Mouse (Mus musculus): ENCODE data around the gene Serpinb13. TPM values are rescaled to one million over a fixed set of nuclear protein-coding genes. Genes with fewer than 3 reads are reported as not detected.

Gene Serpinb13
- not detected in 2 replicates for polyA plus RNA-seq (2014; fragmentation: Nextera tagmentation; extraction: Ambion mirVana)

GRCm38 (mm10) chr1:106980684-106981083, at the start of gene Serpinb13:
Gene Serpinb13, plus strand, starts transcription at chr1:106980984.
- Histone ChIP-seq H3K9me3 (ENCODE audit: control insufficient read depth, low read length) (no peaks in the 10 kb centered on the region), H3K36me3 (replicated peaks; ENCODE audit: control insufficient read depth, insufficient read depth) (no peaks in the 10 kb centered on the region), H3K27me3 (ENCODE audit: control insufficient read depth, insufficient read depth, low read length) (no peaks in the 10 kb centered on the region), H3K4me3 (replicated peaks; ENCODE audit: low read length) (no peak within 1 kb of the TSS), H3K9ac (no peak within 1 kb of the TSS), H3K27ac (no peak within 1 kb of the TSS), H3K4me1 (replicated peaks; ENCODE audit: control insufficient read depth, insufficient read depth, low read length) (no peaks in the 10 kb centered on the region), H3K4me2 (replicated peaks) (no peak within 1 kb of the TSS)
- DNase-seq (ENCODE audit: low spot score) = no peak
- no peak for ATAC-seq (ENCODE audit: low FRiP score)

- no peaks in the 10 kb centered on the region for H3K27me3 ChIP-seq (ENCODE audit: control insufficient read depth, insufficient read depth, low read length)
- H3K4me1 ChIP-seq (replicated peaks; ENCODE audit: control insufficient read depth, insufficient read depth, low read length) = no peaks in the 10 kb centered on the region
- H3K9ac ChIP-seq = no peak overlapping the region
- DNase-seq (ENCODE audit: low spot score) = no peak
- H3K27ac ChIP-seq = no peak overlapping the region
- H3K4me3 ChIP-seq (replicated peaks; ENCODE audit: low read length) = no peak overlapping the region
- H3K9me3 ChIP-seq (ENCODE audit: control insufficient read depth, low read length) = no peaks in the 10 kb centered on the region
- H3K4me2 ChIP-seq (replicated peaks) = no peak overlapping the region
- no peaks in the 10 kb centered on the region for H3K36me3 ChIP-seq (replicated peaks; ENCODE audit: control insufficient read depth, insufficient read depth)
- ATAC-seq (ENCODE audit: low FRiP score) = no peak
- 89% methylated on average over 4 of the region's 4 CpGs for WGBS
These were observed 48.8 kb upstream of the Serpinb13 start for GRCm38 (mm10) chr1:106931954-106932353.

GRCm38 (mm10) chr1:106933658-106934057, 47.1 kb upstream of the Serpinb13 start:
- Histone ChIP-seq H3K27me3 (ENCODE audit: control insufficient read depth, insufficient read depth, low read length) (no peaks in the 10 kb centered on the region), H3K4me2 (replicated peaks) (no peak overlapping the region), H3K9me3 (ENCODE audit: control insufficient read depth, low read length) (no peaks in the 10 kb centered on the region), H3K9ac (no peak overlapping the region), H3K36me3 (replicated peaks; ENCODE audit: control insufficient read depth, insufficient read depth) (no peaks in the 10 kb centered on the region), H3K4me1 (replicated peaks; ENCODE audit: control insufficient read depth, insufficient read depth, low read length) (no peaks in the 10 kb centered on the region), H3K27ac (no peak overlapping the region), H3K4me3 (replicated peaks; ENCODE audit: low read length) (no peak overlapping the region)
- ATAC-seq (ENCODE audit: low FRiP score) (no peak), DNase-seq (ENCODE audit: low spot score) (no peak)

- no peaks in the 10 kb centered on the region for H3K9me3 ChIP-seq (ENCODE audit: control insufficient read depth, low read length)
- no peak within 1 kb of the TSS for H3K4me3 ChIP-seq (replicated peaks; ENCODE audit: low read length)
- no peak for ATAC-seq (ENCODE audit: low FRiP score)
- H3K9ac ChIP-seq = no peak within 1 kb of the TSS
- H3K4me2 ChIP-seq (replicated peaks) = no peak within 1 kb of the TSS
- H3K4me1 ChIP-seq (replicated peaks; ENCODE audit: control insufficient read depth, insufficient read depth, low read length) = no peaks in the 10 kb centered on the region
- WGBS = 85% methylated on average over 6 of the region's 6 CpGs
- no peaks in the 10 kb centered on the region for H3K36me3 ChIP-seq (replicated peaks; ENCODE audit: control insufficient read depth, insufficient read depth)
- H3K27me3 ChIP-seq (ENCODE audit: control insufficient read depth, insufficient read depth, low read length) = no peaks in the 10 kb centered on the region
- H3K27ac ChIP-seq = no peak within 1 kb of the TSS
- DNase-seq (ENCODE audit: low spot score) = no peak
These were observed 46.5 kb upstream of the Serpinb13 start, which contains the start of gene Serpinb12 for GRCm38 (mm10) chr1:106934265-106934664. Gene Serpinb12, plus strand, starts transcription at chr1:106934449.

GRCm38 (mm10) chr1:106947217-106947616, 33.6 kb upstream of the Serpinb13 start:
- no peaks in the 10 kb centered on the region for H3K4me1 ChIP-seq (replicated peaks; ENCODE audit: control insufficient read depth, insufficient read depth, low read length)
- WGBS = 93% methylated on average over 1 of the region's 1 CpGs
- H3K27me3 ChIP-seq (ENCODE audit: control insufficient read depth, insufficient read depth, low read length) = no peaks in the 10 kb centered on the region
- H3K4me2 ChIP-seq (replicated peaks) = no peak overlapping the region
- no peak overlapping the region for H3K9ac ChIP-seq
- no peak for DNase-seq (ENCODE audit: low spot score)
- H3K9me3 ChIP-seq (ENCODE audit: control insufficient read depth, low read length) = no peaks in the 10 kb centered on the region
- H3K36me3 ChIP-seq (replicated peaks; ENCODE audit: control insufficient read depth, insufficient read depth) = no peaks in the 10 kb centered on the region
- no peak overlapping the region for H3K27ac ChIP-seq
- ATAC-seq (ENCODE audit: low FRiP score) = no peak
- H3K4me3 ChIP-seq (replicated peaks; ENCODE audit: low read length) = no peak overlapping the region

GRCm38 (mm10) chr1:106959981-106960380, 20.8 kb upstream of the Serpinb13 start:
- Histone ChIP-seq H3K27me3 (ENCODE audit: control insufficient read depth, insufficient read depth, low read length) (no peaks in the 10 kb centered on the region), H3K4me2 (replicated peaks) (no peak overlapping the region), H3K9ac (no peak overlapping the region), H3K9me3 (ENCODE audit: control insufficient read depth, low read length) (no peaks in the 10 kb centered on the region), H3K36me3 (replicated peaks; ENCODE audit: control insufficient read depth, insufficient read depth) (no peaks in the 10 kb centered on the region), H3K4me3 (replicated peaks; ENCODE audit: low read length) (no peak overlapping the region), H3K27ac (no peak overlapping the region), H3K4me1 (replicated peaks; ENCODE audit: control insufficient read depth, insufficient read depth, low read length) (no peaks in the 10 kb centered on the region)
- DNase-seq (ENCODE audit: low spot score) = no peak
- 82% methylated on average over 3 of the region's 3 CpGs for WGBS
- ATAC-seq (ENCODE audit: low FRiP score) = no peak

GRCm38 (mm10) chr1:106961023-106961422, 19.8 kb upstream of the Serpinb13 start:
- no peak overlapping the region for H3K9ac ChIP-seq
- WGBS = 39% methylated on average over 3 of the region's 3 CpGs

GRCm38 (mm10) chr1:106983092-106983491, 2.3 kb downstream of the Serpinb13 start:
- DNase-seq (ENCODE audit: low spot score) (no peak), ATAC-seq (ENCODE audit: low FRiP score) (no peak)
- Histone ChIP-seq H3K36me3 (replicated peaks; ENCODE audit: control insufficient read depth, insufficient read depth) (no peaks in the 10 kb centered on the region), H3K4me1 (replicated peaks; ENCODE audit: control insufficient read depth, insufficient read depth, low read length) (no peaks in the 10 kb centered on the region), H3K4me3 (replicated peaks; ENCODE audit: low read length) (no peak overlapping the region), H3K9ac (no peak overlapping the region), H3K27ac (no peak overlapping the region), H3K9me3 (ENCODE audit: control insufficient read depth, low read length) (no peaks in the 10 kb centered on the region), H3K4me2 (replicated peaks) (no peak overlapping the region), H3K27me3 (ENCODE audit: control insufficient read depth, insufficient read depth, low read length) (no peaks in the 10 kb centered on the region)
- 94% methylated on average over 1 of the region's 1 CpGs for WGBS

More at GRCm38 (mm10) chr1:106961023-106961422, 19.8 kb upstream of the Serpinb13 start:
- no peaks in the 10 kb centered on the region for H3K9me3 ChIP-seq (ENCODE audit: control insufficient read depth, low read length)
- no peak overlapping the region for H3K27ac ChIP-seq
- no peaks in the 10 kb centered on the region for H3K36me3 ChIP-seq (replicated peaks; ENCODE audit: control insufficient read depth, insufficient read depth)
- no peak overlapping the region for H3K4me3 ChIP-seq (replicated peaks; ENCODE audit: low read length)
- no peak overlapping the region for H3K4me2 ChIP-seq (replicated peaks)
- ATAC-seq (ENCODE audit: low FRiP score) = no peak
- H3K4me1 ChIP-seq (replicated peaks; ENCODE audit: control insufficient read depth, insufficient read depth, low read length) = no peaks in the 10 kb centered on the region
- H3K27me3 ChIP-seq (ENCODE audit: control insufficient read depth, insufficient read depth, low read length) = no peaks in the 10 kb centered on the region
- DNase-seq (ENCODE audit: low spot score) = no peak

- no peaks in the 10 kb centered on the region for H3K36me3 ChIP-seq (replicated peaks; ENCODE audit: control insufficient read depth, insufficient read depth)
- DNase-seq (ENCODE audit: low spot score) (no peak), ATAC-seq (ENCODE audit: low FRiP score) (no peak)
- H3K4me3 ChIP-seq (replicated peaks; ENCODE audit: low read length) = no peak overlapping the region
- H3K9ac ChIP-seq = no peak overlapping the region
- H3K4me1 ChIP-seq (replicated peaks; ENCODE audit: control insufficient read depth, insufficient read depth, low read length) = no peaks in the 10 kb centered on the region
- WGBS = 87% methylated on average over 2 of the region's 2 CpGs
- no peaks in the 10 kb centered on the region for H3K27me3 ChIP-seq (ENCODE audit: control insufficient read depth, insufficient read depth, low read length)
- H3K27ac ChIP-seq = no peak overlapping the region
- no peak overlapping the region for H3K4me2 ChIP-seq (replicated peaks)
- H3K9me3 ChIP-seq (ENCODE audit: control insufficient read depth, low read length) = no peaks in the 10 kb centered on the region
These were observed 3.1 kb downstream of the Serpinb13 start for GRCm38 (mm10) chr1:106983865-106984264.

GRCm38 (mm10) chr1:107000424-107000823, 19.6 kb downstream of the Serpinb13 start:
- H3K9me3 ChIP-seq (ENCODE audit: control insufficient read depth, low read length) = no peaks in the 10 kb centered on the region
- H3K27me3 ChIP-seq (ENCODE audit: control insufficient read depth, insufficient read depth, low read length) = no peaks in the 10 kb centered on the region
- H3K4me3 ChIP-seq (replicated peaks; ENCODE audit: low read length) = no peak overlapping the region
- no peak overlapping the region for H3K9ac ChIP-seq
- H3K27ac ChIP-seq = no peak overlapping the region
- no peak for DNase-seq (ENCODE audit: low spot score)
- H3K36me3 ChIP-seq (replicated peaks; ENCODE audit: control insufficient read depth, insufficient read depth) = no peaks in the 10 kb centered on the region
- no peak for ATAC-seq (ENCODE audit: low FRiP score)
- H3K4me2 ChIP-seq (replicated peaks) = no peak overlapping the region
- WGBS = 75% methylated on average over 13 of the region's 13 CpGs
- H3K4me1 ChIP-seq (replicated peaks; ENCODE audit: control insufficient read depth, insufficient read depth, low read length) = no peaks in the 10 kb centered on the region
